Mouse (Mus musculus): Measurements from ENCODE around the gene Cenpa.
A peak's percentile ranks its signal among the peaks of the same experiment; 100 is the strongest.
"Not testable (repeated sequence)": the region's sequence is repeated elsewhere in the genome, so short reads cannot be mapped to it uniquely, and the experiment has no call there.

Gene Cenpa

DNA sequence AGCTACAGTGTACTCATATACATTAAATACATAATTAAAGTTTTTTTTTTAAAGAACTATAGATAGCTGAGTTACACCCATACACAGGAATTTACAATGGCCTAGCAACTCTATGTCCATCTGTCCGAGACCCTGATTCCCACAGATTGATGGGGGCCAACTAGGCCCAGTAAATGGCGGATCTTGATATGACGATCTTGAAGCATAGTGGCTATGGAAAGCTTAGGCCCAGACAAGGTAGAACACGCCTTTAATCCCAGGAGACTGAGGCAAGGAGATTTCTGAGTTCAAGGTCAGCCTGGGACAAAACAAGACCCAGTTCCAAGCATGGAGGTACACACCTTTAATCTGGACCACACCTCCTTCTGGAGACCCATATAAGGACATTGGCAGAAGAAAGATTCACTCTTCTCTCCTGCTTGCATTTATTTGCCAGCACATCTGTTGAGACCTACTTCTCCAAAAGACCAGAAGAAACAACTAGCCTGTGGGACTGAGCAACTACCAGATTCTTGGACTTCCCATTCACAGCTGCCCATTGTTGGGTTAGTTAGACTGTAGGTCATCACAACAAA lies 12.2 kb downstream of the Cenpa start:
- no peak for DNase-seq (ENCODE audit: extremely low read depth, low read depth)

DNA sequence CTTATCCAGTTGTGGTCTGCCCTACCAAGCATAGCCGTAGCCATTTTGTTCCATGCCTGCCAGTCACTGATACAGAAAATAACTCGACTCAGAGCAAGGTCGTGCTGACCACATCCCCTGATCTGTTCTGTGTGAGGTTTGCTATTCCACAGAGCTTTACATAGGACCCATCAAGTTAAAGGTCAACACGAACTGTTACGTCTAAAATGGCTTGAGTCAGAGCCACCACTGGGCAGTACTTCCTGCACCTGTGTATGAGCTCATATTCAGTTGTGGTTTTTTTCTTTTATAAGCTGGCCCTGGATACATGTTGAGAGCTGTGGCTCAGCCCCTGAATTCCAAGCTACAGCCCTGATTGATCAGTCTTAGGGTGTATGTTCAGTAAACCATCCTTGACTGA lies 13.0 kb downstream of the Cenpa start:
- no peak for DNase-seq (ENCODE audit: extremely low read depth, low read depth)

DNA sequence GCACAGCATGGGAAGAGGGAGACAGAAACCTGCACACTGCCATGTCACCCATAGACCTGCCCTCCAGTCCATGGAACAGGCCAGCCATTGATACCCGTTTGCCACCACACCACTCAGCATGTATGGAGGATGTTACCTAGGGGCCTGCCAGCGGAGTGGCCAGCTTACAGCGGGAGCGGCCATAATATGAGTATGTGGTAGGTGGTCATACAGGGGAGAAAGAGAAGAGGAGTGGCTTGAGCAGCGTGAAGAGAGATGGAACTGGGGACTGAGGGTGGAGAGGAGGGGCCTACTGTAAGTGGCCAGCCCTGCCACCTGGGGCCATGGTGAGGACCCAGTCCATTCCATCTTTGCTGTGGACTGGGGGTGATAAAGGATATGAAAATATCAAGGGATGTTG lies 15.4 kb downstream of the Cenpa start:
- DNase-seq (ENCODE audit: extremely low read depth, low read depth): no peak

DNA sequence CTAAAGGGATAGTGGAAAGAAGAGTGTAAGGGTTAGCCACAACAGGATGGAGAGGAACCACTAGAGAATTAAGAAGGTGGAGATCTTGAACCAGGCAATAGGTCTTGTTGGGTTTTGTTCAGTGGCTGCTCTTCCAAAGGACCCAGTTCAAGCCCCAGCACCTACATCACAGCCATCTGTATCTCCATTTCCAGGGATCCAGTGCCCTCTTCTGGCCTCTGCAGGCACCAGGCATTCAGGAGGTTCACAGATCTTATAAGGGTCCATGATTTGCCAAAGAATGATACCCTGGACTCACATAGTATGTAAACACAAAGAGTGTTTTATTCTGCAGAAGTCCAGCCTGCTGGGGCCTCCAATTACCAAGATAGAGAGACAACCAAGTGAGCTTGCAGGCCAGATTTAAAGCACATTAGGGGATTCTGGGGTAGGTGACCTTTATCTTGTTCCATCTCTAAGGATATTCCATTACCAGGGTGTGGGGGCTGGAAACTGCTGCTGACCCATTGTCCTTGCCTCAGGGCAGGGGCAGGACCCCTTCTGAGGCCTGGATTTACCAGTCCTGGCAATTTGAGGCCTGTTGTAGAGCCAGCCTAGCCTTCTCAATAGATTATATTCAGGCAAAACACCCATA lies 16.5 kb downstream of the Cenpa start:
- DNase-seq (ENCODE audit: extremely low read depth, low read depth): no peak

DNA sequence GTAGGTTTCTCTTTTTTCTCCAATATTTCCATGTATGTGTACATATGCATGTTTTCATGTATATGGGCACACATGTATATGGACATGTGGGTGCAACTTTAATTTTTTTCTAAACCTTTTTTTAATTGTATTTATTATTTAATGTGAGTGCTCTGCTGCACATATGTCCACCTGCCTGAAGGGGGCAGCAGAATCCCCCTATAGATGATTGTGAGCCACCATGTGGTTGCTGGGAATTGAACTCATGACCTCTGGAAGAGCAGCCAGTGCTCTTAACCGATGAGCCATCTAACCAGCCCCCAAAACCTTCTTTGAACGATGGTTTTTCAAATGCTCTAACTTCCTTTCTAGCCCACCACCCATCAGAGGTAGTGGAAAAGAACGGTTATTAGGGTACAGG lies 17.4 kb downstream of the Cenpa start:
- DNase-seq (ENCODE audit: extremely low read depth, low read depth): no peak

DNA sequence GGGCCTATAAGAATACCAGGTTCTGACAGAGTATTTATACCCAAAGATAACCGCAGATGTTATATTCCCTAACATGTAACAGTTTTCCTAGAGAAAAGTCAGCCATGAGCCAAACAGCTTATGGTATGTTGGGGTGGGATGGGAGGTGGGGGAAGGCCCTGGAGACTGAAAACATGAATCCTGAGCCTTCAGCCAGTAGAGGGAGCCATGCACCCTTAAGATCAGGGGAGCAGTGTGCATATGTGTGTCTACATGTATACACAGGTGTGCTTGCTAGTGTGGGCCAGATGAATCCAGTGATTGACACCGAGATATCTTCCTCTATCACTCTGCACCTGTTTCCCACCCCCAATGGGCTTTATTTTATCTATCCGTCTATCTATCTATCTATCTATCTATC lies 20.2 kb downstream of the Cenpa start:
- no peak for DNase-seq (ENCODE audit: extremely low read depth, low read depth)

DNA sequence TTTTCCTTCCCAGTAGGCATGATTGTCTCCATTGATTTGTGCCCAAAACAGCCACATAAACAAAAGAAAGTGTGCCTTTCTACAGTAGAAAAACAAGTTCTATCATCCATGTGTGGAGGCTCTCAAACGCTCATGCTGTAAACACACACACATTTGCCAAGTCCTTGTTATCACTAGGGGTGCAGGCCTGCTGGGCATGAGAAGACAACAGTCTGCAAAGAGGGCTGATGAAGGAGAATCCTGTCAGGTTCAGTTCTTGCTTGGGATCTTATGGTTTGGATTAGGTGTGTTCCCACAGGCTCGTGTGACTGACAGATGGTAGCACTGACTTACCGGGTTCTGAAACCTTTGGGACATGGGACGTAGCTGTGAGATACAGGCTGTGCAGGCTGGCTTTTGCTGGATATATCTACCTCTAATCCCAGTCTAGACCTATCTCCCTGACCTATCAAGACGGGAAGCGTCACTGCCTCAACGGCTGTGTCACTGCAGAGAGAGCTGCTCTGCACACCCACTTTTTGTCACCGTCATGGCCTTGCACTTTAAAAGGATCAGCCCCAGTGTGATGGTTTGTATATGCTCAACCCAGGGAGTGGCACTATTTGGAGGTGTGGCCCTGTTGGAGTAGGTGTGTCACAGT lies 33.9 kb downstream of the Cenpa start:
- no peak for DNase-seq (ENCODE audit: extremely low read depth, low read depth)

DNA sequence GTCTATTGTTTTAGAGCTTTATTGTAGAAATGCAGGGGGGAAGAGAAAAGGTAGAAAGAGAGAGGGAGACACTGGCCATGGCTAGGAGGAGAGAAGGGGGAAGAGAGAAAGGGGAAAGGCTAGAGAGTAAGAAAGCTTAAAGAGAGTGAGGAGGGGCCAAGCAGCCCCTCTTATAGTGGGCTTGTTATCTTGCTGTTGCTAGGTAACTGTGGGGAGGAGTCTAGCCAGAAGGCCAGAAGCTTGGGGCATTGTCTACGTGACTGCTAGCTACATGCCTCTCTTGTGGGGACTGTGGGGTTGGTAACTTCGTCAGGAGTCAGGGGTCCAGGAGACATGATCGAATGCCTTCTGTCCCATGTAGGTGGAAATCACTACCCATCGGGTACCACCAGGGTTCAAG lies 34.8 kb downstream of the Cenpa start:
- not testable (repeated sequence) for DNase-seq (ENCODE audit: extremely low read depth, low read depth)

DNA sequence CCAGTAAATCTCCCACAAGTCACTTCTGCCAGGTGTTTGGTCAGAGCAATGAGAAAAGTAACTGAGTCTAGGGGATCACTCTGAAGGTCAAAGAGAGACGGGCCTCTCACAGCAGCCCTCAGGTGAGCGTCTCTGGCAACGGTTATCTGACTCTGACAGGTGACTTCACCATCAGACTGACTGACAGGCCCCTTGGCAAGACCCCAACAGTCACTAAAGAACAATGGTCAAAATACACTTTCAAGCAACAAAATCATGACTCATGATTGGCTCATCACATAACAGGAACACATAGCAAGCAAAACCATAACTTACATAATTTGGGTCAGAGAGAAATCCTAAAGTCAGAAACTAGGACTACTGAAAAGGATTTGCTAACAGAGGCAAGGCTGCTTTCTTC lies 35.3 kb downstream of the Cenpa start:
- DNase-seq (ENCODE audit: extremely low read depth, low read depth): no peak

DNA sequence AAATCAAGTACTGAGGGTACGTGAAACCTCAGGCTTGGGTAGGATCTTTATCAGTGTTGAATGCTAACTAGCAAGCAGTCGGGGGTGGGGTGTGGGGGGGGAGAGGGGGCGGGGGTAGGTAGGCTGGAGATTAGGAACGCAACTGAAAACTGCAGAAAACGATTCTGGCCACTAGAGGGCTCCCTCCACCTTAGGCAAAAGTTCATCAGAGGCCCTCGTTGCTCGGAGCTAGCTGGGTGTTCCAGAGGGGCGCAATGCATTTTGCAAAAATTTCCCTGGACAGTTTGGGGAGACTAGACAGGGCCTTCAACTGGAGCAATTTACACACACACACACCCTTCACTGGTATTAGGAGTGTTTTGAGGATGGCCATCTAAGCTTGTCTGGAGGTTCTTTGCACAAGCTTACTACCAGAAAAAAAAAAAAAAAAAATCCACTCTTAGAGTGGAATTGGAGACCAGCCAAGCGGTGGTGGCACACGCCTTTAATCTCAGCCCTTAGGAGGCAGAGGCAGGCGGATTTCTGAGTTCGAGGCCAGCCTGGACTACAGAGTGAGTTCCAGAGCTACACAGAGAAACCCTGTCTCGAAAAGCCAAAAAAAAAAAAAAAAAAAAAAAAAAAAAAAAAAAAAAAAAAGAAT lies 43.3 kb downstream of the Cenpa start:
- peak; percentile 64 for DNase-seq (ENCODE audit: extremely low read depth, low read depth)

DNA sequence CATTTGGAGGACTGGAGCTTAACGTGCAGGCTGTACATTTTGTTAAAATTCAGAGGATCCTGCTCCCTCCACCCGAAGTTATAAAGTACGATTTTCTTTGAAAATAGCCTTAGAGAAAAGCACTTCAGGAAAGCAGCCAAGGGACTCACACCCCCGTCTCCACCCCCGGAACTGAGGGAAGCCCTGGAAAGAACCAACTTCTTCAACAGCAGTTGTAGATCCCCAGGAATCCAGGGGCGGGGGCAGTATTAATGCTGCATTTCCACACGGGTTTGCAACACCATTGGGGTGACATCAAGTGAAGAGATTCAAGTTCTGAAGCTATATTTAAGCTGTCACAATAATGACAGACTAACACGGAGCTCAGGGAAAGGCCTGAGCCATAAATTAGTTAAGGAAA lies 43.9 kb downstream of the Cenpa start:
- no peak for DNase-seq (ENCODE audit: extremely low read depth, low read depth)

DNA sequence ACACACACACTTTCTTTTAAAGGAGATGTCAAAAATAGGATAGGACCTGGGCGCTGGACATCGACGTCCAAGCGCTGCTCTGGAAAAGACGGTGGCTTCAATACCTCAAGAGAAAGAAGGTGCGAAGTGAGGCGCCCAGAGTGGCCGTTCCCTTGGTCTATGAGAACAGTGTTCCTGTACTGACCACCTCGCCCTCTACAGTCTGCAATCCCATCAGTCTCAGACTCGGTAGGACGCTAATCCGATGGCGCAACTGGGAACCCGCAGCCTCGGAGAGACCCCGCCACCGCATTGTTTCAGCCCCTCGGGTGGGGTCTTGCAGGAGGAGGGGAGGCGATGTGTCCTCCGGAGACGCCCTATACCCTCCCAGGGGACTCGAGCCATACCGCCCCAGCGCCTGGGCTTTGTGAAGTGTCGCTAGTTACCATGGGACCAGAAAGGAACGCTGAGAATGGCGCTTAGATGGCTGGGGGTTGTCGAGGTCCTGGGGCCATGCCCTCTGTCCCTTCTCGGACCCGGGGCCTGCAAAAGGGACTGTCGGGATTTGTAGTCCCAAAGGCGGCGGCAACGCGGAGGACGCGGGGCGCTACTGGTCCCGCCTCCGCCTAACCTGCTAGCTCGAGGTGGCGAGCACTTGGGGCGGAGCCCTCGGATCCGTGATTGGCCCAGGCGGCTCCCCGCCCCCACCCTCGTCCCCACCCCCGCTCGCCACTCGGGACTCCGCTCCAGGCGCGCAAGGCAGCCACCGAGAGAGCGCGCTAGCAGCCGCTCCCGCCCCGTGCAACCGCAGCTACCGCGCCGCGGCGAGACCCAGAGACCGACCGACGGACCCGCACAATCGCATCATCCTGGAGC lies 44.8 kb downstream of the Cenpa start, which contains the start of gene Dpysl5:
Dpysl5 (plus strand) TSS at position 418 of the 855 bp plus-strand sequence.
- no peak for DNase-seq (ENCODE audit: extremely low read depth, low read depth)

DNA sequence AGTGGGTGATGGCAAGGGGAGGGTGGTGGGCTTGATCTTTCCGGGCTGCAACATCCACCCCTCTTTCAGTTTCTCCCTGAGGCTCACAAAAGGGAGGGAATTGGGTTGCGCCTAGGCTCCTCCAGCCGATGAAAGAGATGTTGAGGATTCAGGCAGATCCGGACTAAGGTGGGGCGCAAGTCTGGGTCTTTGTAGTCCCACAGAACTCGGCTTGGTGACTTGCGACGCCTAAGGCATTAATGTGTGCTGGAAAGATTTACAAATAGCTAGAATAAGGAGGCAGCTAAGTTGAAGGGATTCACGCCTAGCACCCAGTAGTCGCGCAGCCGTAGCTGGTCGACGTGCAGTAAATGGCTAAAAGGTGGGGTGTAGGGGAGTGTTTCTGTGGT lies 45.4 kb downstream of the Cenpa start:
- DNase-seq (ENCODE audit: extremely low read depth, low read depth): no peak

DNA sequence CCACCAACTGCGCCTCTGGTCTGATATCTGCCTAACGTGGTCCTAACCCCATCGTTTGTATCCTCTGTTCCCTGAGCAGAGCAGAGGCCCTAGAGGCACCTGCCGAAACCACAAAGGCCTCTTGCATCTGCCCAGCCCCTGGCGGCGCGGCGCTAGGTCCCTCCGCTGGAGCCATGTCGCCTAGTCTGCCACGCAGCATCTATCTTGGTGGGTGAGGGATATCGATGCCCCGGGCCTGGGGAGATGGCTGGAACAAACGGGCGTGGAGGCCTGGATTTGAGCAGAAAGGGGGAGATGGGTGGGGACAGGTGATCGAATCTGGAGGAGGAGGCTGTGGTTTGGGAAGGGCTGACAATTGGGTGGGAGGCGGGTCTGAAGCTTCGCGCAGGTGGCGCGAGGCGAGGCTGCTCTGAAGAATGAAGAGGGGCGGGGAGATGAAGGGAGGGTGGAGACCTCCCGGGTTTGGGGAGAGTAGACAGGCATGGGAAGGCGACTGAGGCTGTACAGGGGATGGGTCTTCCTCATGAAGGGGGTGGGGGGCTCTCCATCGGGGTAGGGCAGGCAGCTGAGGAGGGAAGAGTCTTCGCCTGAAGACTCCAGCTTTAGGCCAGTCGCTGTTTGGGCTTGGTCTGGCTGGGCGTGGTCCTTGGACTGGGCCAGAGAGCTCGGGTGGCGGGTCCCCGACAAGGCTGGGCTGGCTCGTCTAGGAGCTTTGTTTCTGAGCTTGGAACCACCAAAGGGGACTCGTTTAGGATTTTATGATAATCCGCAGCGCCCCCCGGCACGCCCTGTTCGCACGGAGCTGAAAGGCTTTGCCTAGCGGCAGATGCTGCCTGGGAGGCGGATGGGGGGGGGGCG lies 46.1 kb downstream of the Cenpa start:
- no peak for DNase-seq (ENCODE audit: extremely low read depth, low read depth)

DNA sequence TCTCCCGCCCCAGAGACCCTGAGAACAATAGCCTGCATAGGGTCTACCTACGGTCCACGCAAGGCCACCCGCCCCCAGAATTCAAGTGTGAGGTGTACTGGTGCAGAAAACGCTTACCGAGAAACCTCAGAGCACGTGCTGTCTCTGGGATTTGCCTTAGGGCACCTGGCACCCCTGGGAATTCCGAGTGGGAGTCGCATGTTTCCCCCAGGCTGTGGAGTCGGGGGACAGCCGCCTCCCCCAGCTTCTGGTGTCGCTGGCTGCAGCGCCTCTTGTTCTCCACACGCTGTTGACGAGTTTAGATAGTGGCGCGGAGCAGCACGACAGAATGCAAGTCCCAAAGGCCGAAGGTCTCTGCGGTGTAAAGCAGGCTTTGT lies 46.7 kb downstream of the Cenpa start:
- DNase-seq (ENCODE audit: extremely low read depth, low read depth): no peak

DNA sequence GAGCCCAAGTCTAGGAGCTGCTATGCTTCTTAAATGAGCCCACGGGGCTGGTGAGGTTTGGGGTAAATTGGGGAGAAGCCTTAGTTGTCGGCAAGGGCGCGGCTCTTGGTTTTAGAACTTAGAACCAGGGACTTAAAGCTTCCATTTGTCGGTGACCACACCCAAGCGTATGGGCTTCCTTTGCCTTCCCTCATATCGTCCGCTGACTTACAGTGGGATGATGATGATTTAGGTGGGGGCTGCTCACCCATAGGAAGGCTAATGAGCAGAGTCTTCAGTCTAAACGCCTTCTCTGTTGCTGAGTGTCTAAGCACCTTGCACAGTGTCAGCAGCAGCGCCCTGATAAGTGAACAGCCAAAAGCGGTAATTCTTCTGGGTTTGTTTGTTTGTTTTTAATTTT lies 47.1 kb downstream of the Cenpa start:
- no peak for DNase-seq (ENCODE audit: extremely low read depth, low read depth)

DNA sequence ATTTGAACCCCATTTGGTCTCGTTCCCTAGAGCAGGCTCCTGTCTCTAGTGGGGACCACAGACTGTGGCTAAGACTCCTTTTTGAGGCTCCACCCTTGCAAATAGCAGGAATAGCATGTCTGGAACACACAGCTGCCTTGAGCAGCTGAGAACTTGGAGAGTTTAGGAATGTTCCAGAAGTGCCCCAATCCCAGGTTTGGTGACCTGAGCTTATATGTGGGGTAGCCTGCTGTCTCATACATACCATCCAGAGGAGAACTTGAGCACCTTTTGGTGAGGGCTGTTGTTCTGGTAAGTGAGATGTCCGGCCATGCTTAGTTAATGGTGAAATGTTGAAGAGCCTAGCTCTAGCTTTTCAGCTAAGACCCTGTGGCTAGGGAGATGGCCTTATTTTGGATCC lies 49.7 kb downstream of the Cenpa start:
- DNase-seq (ENCODE audit: extremely low read depth, low read depth): no peak

DNA sequence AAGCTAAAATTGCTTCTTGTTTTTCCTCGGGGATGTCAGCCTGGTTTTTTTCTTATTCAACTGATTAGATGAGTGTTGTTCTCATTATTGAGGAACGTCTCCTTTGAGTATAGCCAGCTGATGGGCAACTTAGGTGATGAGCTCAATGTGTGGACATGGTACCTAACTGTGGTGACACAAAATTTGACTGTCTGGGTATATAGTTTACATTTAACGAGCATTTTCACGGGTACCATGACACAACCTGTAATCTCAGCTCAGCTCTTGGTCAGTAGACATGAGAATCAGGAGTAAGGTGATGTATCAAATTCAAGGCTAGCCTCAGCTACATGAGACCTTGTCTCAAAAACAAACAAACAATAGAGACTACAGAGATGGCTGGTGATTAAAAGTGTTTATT lies 50.9 kb downstream of the Cenpa start:
- no peak for DNase-seq (ENCODE audit: extremely low read depth, low read depth)

DNA sequence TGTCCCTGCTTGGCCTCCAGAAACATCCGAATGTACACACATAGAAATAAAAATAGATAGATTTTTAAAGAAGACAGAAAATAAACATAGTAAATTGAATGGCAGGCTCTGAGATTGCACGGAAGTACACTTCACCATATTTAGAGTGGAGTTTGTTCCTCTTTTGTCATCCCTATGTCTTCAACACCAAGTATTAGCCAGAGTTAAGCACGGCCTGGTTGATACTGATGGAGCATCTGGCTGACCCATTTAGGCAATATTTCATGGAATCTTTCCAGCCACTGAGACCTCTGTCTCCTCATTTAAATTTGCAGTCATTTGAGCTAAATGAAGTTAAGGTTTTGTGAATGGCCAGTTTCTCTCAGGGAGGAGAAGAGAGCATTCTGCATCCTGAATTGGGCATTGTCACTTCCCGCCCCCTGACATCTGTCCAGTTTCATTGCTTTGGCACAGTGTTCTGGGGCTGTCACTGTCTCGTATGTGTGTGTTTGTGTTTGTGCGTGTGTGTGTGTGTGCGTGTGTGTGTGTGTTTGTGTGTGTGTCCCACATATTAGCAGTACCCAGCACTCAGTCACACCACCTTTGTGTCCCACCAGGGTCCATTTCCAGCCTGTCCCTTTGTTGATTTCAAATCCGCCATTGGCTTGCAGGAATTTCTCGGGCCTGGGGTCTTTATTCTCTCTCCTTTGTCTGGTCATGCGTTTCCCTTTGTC lies 51.6 kb downstream of the Cenpa start:
- DNase-seq (ENCODE audit: extremely low read depth, low read depth): no peak

DNA sequence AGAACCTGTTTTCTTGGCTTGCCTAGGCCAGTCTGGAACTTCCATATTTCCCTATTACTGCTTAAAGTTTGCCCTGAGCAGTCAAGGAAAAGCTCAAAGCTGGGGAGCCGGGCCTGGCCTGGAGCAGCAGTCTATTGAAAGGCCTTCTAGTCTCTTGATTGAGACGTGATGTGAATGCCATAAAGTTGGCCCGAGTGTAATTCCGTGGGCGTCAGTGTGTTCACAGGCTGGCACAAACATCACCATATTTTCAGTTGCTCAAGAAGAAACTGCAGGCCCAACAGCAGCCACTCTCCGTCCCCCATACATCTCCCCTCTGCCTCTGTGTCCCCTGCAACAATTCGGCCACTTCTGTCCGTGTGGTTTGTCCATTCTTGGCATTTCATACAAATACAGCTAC lies 55.4 kb downstream of the Cenpa start:
- DNase-seq (ENCODE audit: extremely low read depth, low read depth): no peak
